Mouse (Mus musculus) megakaryocyte, embryonic 14.5 days (primary cell): Measurements from ENCODE around the gene Ifnar2.

Source experiments
- FLI1 ChIP-seq: IDR thresholded peaks from 2 replicates; pipeline ENCODE4 v1.6.1; 2012; ENCODE audit warnings: low read length, inconsistent platforms, mixed read lengths
- GATA1 ChIP-seq: IDR thresholded peaks from 3 replicates; pipeline ENCODE4 v1.6.1; 2012; ENCODE audit warnings: mixed read lengths, low read length, inconsistent platforms, borderline replicate concordance

DNA sequence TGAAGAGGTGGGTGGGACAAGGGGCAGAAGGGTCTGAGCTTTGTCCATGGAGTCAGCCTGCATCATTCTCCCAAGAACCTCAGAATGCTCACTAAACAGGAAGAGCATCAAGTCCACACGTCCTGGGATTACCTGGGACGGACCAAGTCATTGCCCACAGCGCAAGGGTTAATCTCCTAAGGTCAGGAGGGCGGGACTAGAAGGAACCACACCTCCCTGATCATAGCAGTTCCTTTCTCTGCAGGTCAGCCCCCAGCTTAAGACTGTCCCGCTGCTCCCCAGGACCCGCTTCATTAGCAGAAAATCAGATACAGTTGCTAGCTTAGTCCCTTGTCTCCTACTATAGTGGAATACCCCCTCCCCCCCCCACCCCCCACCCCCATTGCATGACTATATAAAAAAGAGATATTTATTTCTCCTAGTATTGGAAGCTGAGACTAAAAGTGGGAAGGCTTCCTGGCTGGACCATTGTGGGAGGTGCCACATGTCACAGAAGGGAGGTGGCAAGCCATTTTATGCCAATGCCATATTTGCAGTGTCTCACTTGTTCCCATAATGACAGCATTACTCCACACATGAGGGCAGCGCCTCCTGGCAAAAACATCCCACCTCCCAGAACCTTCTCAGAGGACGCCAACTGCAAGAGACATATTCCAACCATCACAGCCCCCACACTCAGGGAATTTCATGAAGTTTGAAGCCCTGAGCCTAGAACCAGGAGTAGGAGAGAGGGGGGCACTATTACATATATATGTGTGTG is 23.2 kb downstream of the Ifnar2 start:
- TF ChIP-seq GATA1 (no peak), FLI1 (no peak)
